Mouse (Mus musculus) heart, embryonic 15.5 days (tissue): ENCODE measurements around the gene Lactb. TPM values are rescaled to one million over a fixed set of nuclear protein-coding genes. Genes with fewer than 3 reads are reported as not detected.

ENCODE experiments used
- ATAC-seq: fragments of 200-750 bp; cut with Nextera tagmentation; replicated peaks from 2 replicates; pipeline ENCODE4 v1.8.0; 2017; ENCODE audit warnings: low read depth, moderate TSS enrichment; ENCODE audit not compliant: insufficient number of reproducible peaks, insufficient read depth, low FRiP score
- H3K27ac ChIP-seq: fragments of 300-500 bp; sonication (generic); 2 replicates; pipeline ENCODE4 v1.5.1; 2015; ENCODE audit warnings: mild to moderate bottlenecking, inconsistent platforms
- H3K27me3 ChIP-seq: fragments of 300-500 bp; sonication (generic); 2 replicates; pipeline ENCODE4 v1.6.1; 2015; ENCODE audit warnings: inconsistent platforms
- H3K36me3 ChIP-seq: fragments of 300-500 bp; sonication (generic); 2 replicates; pipeline ENCODE4 v1.6.1; 2015; ENCODE audit warnings: mild to moderate bottlenecking, inconsistent platforms
- H3K4me1 ChIP-seq: fragments of 300-500 bp; sonication (generic); replicated peaks from 2 replicates; pipeline ENCODE4 v1.6.1; 2015; ENCODE audit warnings: inconsistent platforms
- H3K4me2 ChIP-seq: fragments of 300-500 bp; sonication (generic); 2 replicates; pipeline ENCODE4 v1.6.1; 2015; ENCODE audit warnings: inconsistent platforms, mild to moderate bottlenecking, moderate library complexity
- H3K4me3 ChIP-seq: fragments of 300-500 bp; sonication (generic); 2 replicates; pipeline ENCODE4 v1.5.1; 2015; ENCODE audit warnings: mild to moderate bottlenecking, inconsistent platforms
- H3K9ac ChIP-seq: fragments of 300-500 bp; sonication (generic); 2 replicates; pipeline ENCODE4 v1.6.1; 2015; ENCODE audit warnings: mild to moderate bottlenecking, inconsistent platforms
- H3K9me3 ChIP-seq: fragments of 300-500 bp; sonication (generic); replicated peaks from 2 replicates; pipeline ENCODE4 v1.6.1; 2016; ENCODE audit warnings: inconsistent platforms
- WGBS: fragments of 180-500 bp; shearing (Covaris S2); methylation state at CpG from one replicate; pipeline ENCODE4 v1.1.7; 2015; ENCODE audit warnings: mixed read lengths; 5-methylcytosine and 5-hydroxymethylcytosine counted together
- polyA plus RNA-seq: library from polyadenylated mRNA; unstranded; fragments of >200 nt; fragmentation: Nextera tagmentation; extraction: Ambion mirVana; gene quantifications from 2 replicates; pipeline ENCODE4 v1.2.1, GENCODE M21; 2015

Gene Lactb
- polyA plus RNA-seq, 1 experiment from 2014 or later, result 5.6 TPM

DNA sequence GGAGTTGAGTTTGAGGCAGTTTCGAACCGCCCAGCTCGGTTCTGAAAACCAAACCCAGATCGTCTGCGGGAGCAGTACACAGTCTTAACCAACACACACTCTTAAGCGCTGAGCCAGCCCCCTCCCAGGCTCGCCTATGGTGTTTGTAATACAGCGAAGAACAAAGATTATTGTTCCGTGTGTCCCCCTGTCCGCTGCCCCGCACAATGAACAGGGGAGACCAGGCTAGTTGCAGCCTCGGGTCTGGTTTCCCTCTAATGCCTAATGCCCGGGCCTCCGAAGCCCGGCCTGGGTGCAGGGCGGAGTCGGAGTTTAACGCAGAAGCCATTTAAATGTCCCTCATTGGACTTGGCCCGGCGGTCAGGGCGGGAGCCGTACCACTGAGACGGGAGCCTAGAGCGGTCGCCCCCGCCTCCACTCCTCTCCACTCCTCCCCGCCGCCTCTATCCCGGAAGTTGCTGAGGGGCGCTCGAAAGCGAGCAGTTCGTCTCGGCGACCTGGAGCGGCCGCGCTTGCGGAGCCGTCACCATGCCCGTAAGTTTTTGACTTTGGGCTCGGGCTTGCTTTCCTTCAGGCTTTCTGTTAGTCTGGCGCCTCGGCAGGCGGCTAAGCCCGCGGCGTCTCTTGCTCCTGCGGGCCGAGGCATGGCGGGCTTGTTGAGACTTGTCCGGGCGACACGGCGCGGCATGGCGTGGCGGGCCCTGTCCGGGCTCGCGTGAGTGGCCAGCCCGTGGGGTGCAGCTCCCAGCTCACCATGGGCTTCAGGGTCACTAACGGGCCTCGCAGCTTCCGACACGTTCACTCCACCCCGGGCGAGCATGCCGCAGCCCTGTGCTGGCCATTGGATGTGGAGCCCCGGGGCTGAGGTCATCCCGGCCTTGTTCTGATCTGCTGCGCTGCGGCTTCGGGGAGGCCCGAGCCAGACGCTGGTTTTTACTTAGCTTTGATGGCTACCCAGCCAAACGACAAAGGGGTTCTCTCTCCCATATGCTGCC, 29.3 kb downstream of the Lactb start, which contains the start of gene Rps27l:
Rps27l (plus strand) TSS at position 440 of the 995 bp plus-strand sequence.
- Histone ChIP-seq H3K9me3 (no peaks in the 10 kb centered on the region), H3K9ac (peak within 1 kb of the TSS; percentile 75), H3K27me3 (no peaks in the 10 kb centered on the region), H3K4me3 (peak within 1 kb of the TSS; percentile 70), H3K27ac (peak within 1 kb of the TSS; percentile 92), H3K4me1 (peaks cover 10% of the 10 kb centered on the region), H3K4me2 (peak within 1 kb of the TSS; percentile 91), H3K36me3 (peaks cover 11% of the 10 kb centered on the region; the same call in 1 of the 2 replicates)
- peak; percentile 98 for ATAC-seq
- under 1% methylated on average over 77 of the region's 77 CpGs for WGBS

DNA sequence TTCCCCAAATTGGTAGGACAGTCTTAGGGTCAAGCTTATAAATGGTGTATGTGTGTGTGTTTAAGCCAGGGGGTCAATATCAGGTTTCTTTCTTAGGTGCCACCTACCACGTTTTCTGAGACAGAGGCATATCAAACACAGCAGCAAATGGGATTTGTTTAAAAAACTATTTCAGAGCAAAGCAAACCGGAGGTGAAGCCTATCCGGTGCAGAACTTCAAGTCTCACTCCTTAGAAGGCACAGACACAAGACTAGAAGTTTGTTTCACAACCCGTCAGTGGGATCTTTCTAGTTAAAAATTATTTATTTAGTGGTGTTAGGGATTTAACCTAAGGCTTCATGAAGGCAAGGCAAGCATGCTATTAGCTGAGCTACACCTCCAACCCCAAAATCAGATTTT, 30.1 kb downstream of the Lactb start:
- Histone ChIP-seq H3K4me1 (peaks cover 10% of the 10 kb centered on the region), H3K27me3 (no peaks in the 10 kb centered on the region), H3K27ac (peak overlapping the region; percentile 92), H3K9ac (peak overlapping the region; percentile 75), H3K9me3 (no peaks in the 10 kb centered on the region), H3K36me3 (peaks cover 11% of the 10 kb centered on the region; the same call in 1 of the 2 replicates), H3K4me2 (peak overlapping the region; percentile 91), H3K4me3 (peak overlapping the region; percentile 70)
- 18% methylated on average over 4 of the region's 4 CpGs for WGBS
- no peak for ATAC-seq

DNA sequence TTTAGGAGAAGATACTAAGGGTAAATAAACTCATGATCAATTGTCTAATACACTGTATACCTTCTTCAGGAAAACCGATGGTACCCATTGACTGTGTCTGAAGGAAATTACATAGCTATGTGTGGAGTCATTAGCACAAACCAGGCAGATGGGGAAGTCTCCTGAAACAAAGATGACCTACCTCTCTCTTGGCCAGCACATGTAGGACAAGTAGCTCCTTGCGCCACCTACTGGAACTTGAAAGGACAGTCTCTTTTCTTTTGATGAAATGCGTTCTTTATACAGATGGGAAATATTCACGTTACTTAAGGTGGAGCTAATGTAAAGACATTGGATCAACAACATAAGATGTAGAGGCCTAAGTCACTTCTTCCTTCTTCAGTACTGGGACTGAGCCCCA, 36.4 kb downstream of the Lactb start:
- no peaks in the 10 kb centered on the region for H3K36me3 ChIP-seq
- ATAC-seq, result no peak
- no peaks in the 10 kb centered on the region for H3K27me3 ChIP-seq
- H3K27ac ChIP-seq, result no peak overlapping the region
- peaks cover 5% of the 10 kb centered on the region; the same call in 1 of the 2 replicates for H3K4me1 ChIP-seq
- no peak overlapping the region for H3K9ac ChIP-seq
- no peak overlapping the region for H3K4me3 ChIP-seq
- WGBS, result 2% methylated on average over 4 of the region's 4 CpGs
- H3K9me3 ChIP-seq, result no peaks in the 10 kb centered on the region
- no peak overlapping the region for H3K4me2 ChIP-seq

DNA sequence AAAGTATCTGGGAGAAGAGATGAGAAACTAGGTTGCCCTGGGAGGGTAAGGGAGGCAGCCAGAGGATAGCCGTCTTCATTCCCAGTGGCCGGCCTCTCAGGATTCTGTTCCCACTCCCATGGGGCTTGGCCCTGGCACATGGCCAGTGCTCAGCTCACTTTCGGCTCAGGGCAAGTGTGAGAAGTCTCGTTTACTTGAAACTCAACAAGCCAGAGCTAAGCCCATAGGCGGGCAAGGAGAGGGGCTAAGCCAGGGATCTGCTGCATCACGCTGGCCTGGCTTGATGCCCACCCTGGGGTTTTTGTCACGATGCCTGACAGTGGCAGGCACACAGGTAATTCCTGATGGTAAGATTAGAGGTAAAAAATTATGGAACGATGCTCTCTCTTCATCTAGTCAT, 37.8 kb downstream of the Lactb start:
- Histone ChIP-seq H3K4me1 (peaks cover 5% of the 10 kb centered on the region; the same call in 1 of the 2 replicates), H3K4me2 (no peak overlapping the region), H3K9ac (no peak overlapping the region), H3K27ac (no peak overlapping the region), H3K36me3 (no peaks in the 10 kb centered on the region), H3K4me3 (no peak overlapping the region), H3K27me3 (no peaks in the 10 kb centered on the region), H3K9me3 (no peaks in the 10 kb centered on the region)
- WGBS, result 36% methylated on average over 8 of the region's 8 CpGs
- ATAC-seq, result no peak

DNA sequence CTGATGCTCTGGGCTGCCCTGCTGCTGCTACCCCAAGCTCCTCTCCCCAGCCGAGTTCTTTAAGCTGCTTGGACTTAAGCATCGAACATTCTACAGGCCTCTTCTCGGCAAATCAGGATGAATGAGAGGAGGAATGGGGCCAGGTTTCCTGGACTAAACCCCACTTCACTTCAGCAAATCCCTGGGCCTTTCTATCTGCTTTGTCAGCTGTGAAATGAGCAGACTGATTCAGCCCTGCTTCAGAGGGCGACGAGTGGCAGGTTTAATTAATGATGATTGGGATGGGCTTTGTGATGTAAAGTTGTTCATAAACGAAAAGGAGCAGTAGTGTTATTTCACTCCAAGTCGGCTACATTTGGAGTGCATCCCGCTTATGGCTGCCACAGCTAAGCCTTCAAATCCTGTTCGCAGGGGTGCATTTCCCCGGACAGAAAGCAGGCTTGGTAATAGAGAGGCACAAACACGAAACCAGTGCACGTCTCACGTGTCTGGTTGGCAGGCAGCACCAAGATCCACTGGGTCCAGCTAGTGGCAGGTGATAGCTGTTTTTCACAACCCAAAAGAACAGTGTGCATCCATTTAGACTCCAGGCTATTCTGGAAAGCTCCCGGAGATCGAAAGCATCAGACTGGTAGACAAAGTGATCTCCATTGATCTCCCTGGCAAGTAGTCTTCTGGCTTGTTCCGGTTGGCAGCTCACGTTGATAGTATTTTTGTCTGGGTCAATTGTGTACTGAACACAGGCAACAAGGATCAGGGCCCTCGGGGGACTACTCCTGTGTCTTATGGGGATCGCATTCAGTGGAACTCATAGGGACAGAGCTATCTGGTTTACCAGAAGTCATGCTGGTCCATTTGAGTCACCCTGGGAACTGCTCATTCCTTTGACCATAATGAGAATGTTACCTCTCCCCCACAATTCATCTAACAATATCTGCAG, 41.1 kb downstream of the Lactb start:
- no peak for ATAC-seq
- Histone ChIP-seq H3K27me3 (no peaks in the 10 kb centered on the region), H3K36me3 (no peaks in the 10 kb centered on the region), H3K4me2 (no peak overlapping the region), H3K27ac (no peak overlapping the region), H3K9me3 (no peaks in the 10 kb centered on the region), H3K4me3 (no peak overlapping the region), H3K4me1 (peaks cover 5% of the 10 kb centered on the region; the same call in 1 of the 2 replicates), H3K9ac (no peak overlapping the region)
- 73% methylated on average over 19 of the region's 19 CpGs for WGBS

DNA sequence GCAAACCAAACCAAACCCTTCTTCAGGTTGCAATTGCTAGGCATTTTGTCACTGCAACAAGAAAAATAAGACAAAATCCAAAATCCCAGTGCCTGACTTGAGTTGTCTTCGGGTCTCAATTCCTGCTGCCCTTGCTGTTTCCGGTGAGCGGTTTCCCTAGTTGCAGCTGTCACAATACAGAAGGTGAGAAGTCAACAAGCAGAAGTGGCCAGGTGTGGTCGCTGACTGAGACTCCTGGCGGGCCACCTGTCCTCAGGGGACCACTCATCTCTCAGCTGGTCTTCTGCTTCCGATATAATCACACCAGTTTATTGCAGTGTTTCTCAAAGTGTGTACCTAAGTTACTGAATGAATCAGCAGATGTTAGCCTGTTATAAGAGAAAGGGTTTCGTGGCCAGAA, 44.9 kb downstream of the Lactb start:
- WGBS, result 58% methylated on average over 7 of the region's 7 CpGs

DNA sequence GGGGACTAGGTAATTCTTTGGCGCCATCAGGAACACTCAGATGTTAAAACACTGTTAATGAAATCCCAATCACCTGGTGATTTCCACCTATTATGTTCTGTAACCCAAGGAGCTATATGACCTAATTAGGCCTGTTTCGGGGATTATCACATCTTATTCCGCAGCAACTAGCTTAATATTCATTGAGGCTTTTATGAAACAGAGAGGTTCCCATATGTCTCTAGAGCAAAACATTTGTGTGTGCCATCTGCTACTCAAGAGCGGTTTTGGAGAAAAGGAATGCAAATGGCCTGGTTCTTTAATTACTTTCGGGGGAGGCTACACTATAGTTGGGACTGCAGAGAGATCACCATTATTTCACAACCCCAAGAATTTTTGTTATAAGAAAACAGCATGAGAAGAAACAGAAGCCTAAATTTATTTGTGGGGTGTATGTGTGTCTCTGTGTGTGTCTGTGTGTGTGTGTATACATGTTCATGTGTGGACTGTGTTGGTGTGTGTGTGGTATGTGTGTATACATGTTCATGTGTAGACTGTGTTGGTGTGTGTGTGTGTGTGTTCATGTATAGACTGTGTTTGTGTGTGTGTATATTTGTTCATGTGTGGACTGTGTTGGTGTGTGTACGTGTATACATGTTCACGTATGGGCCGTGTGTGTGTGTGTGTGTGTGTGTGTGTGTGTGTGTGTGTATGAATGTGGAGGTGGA, 47.4 kb downstream of the Lactb start:
- Histone ChIP-seq H3K4me3 (no peak overlapping the region), H3K9me3 (no peaks in the 10 kb centered on the region), H3K36me3 (no peaks in the 10 kb centered on the region), H3K27me3 (no peaks in the 10 kb centered on the region), H3K4me2 (no peak overlapping the region), H3K9ac (no peak overlapping the region), H3K27ac (no peak overlapping the region), H3K4me1 (no peaks in the 10 kb centered on the region)
- no peak for ATAC-seq
- WGBS, result 87% methylated on average over 8 of the region's 8 CpGs

More for the DNA sequence above, 44.9 kb downstream of the Lactb start:
- H3K27ac ChIP-seq, result no peak overlapping the region
- H3K9ac ChIP-seq, result no peak overlapping the region
- no peak overlapping the region for H3K4me2 ChIP-seq
- H3K27me3 ChIP-seq, result no peaks in the 10 kb centered on the region
- H3K4me1 ChIP-seq, result no peaks in the 10 kb centered on the region
- no peak for ATAC-seq
- H3K36me3 ChIP-seq, result no peaks in the 10 kb centered on the region
- no peak overlapping the region for H3K4me3 ChIP-seq
- H3K9me3 ChIP-seq, result no peaks in the 10 kb centered on the region

DNA sequence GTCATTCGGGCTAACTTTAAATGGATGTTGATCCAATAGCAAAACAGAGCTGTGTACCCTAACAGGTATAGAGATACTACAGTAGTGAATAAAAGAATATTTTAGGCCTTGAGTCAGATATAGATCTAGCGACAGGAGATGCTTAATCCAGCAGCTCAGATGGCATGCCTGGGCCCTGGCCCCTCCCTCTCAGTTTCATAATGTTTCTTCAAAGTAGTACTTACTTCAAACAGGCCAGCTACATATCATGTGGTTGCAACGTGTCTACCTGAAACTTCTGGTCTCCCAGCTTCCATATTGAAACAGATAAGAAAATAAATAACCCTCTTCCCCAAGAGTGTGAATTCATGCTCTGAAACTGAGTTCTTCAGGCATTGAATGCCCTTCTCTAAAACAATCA, 49.4 kb downstream of the Lactb start:
- Histone ChIP-seq H3K4me1 (no peaks in the 10 kb centered on the region), H3K9me3 (no peaks in the 10 kb centered on the region), H3K9ac (no peak overlapping the region), H3K27me3 (no peaks in the 10 kb centered on the region), H3K36me3 (no peaks in the 10 kb centered on the region), H3K4me2 (no peak overlapping the region), H3K27ac (no peak overlapping the region), H3K4me3 (no peak overlapping the region)
- 65% methylated on average over 3 of the region's 3 CpGs for WGBS
- no peak for ATAC-seq

DNA sequence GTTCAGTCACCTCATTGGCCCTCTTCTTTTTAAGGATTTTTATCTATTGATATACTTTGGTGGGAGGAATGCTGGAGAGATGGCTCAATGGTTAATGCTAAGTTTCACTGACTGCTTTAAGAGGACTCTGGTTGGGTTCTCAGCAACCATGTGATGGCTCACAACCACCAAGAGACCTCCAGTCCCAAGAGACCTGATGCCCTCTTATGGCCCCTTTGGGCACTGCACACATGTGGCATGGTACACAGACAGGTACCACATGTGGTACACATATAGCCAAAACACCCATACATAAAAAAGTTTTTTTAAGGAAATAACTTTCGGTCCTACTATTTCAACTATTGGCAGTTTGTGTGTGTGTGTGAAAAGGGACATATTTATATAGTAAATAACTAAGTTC, 53.2 kb downstream of the Lactb start:
- Histone ChIP-seq H3K27ac (no peak overlapping the region), H3K4me3 (no peak overlapping the region), H3K27me3 (no peaks in the 10 kb centered on the region), H3K9ac (no peak overlapping the region), H3K9me3 (no peaks in the 10 kb centered on the region), H3K4me2 (no peak overlapping the region), H3K36me3 (no peaks in the 10 kb centered on the region), H3K4me1 (peaks cover 15% of the 10 kb centered on the region)
- WGBS, result 96% methylated on average over 1 of the region's 1 CpGs
- no peak for ATAC-seq

DNA sequence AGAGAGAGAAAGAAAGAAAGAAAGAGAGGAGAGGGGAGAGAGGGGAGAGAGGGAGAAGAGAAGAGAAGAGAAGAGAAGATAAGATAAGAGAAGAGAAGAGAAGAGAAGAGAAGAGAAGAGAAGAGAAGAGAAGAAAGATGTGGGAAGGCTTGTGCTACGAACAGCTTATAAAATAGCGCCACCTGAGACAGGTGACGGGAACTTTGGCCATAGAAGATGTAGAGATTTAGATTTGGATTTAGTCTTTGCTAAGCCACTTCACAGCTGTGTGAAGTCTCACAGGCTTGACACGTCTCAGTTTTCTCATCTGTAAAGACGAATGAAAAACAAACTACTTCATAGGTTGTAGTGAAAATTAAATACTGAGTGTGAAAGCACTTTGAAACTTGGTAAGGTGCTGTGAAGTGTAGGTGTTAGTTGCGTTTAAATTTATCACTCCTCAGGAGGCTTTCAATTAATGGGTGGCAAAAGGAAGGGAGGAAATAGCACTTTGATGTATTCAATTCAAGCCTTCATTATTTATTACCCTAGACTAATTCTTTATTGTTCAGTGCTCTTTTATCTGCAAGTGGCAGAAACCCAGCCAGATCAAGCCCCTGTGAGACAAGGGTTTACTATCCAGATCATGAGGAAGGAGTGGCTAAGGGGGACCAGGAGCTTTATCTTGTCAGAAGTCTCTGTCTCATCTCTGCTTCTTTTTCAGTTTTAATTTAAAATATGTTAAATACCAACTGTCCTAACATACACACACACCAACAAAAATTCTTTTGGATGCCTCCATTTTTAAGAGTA, 54.6 kb downstream of the Lactb start:
- H3K9me3 ChIP-seq, result no peaks in the 10 kb centered on the region
- H3K27ac ChIP-seq, result no peak overlapping the region
- WGBS, result 5% methylated on average over 6 of the region's 6 CpGs
- H3K9ac ChIP-seq, result no peak overlapping the region
- H3K4me2 ChIP-seq, result peak overlapping the region; percentile 86
- H3K4me1 ChIP-seq, result peaks cover 23% of the 10 kb centered on the region
- no peak overlapping the region; the same call in 1 of the 2 replicates for H3K4me3 ChIP-seq
- H3K36me3 ChIP-seq, result no peaks in the 10 kb centered on the region
- no peaks in the 10 kb centered on the region for H3K27me3 ChIP-seq
- no peak for ATAC-seq
